Mouse (Mus musculus): ENCODE measurements at regions not wholly inside any gene's neighbourhood (a gene's known extent, or its start where the extent isn't known, plus 50 kb on each side); places are given as distances from the start of the nearest gene placed in this dataset.

- H3K4me3 ChIP-seq, result no peak overlapping the region
- ATAC-seq, result peak; percentile 43; the same call in 1 of the 2 replicates
- H3K27me3 ChIP-seq, result no peaks in the 10 kb centered on the region
- H3K27ac ChIP-seq, result no peak overlapping the region
- no peaks in the 10 kb centered on the region for H3K9me3 ChIP-seq (replicated peaks)
- no peaks in the 10 kb centered on the region for H3K36me3 ChIP-seq (ENCODE audit: poor library complexity, severe bottlenecking)
- H3K9ac ChIP-seq, result no peak overlapping the region
- WGBS, result 17% methylated on average over 1 of the region's 1 CpGs
- H3K4me2 ChIP-seq, result no peak overlapping the region
- peaks cover 6% of the 10 kb centered on the region for H3K4me1 ChIP-seq
Measured at GRCm38 (mm10) chr12:49579451-49580190, 194.6 kb downstream of the Gm43517 start.

- Histone ChIP-seq H3K9ac (no peak overlapping the region), H3K4me3 (no peak overlapping the region), H3K9me3 (replicated peaks) (no peaks in the 10 kb centered on the region), H3K36me3 (ENCODE audit: poor library complexity, severe bottlenecking) (no peaks in the 10 kb centered on the region), H3K27ac (no peak overlapping the region), H3K4me2 (no peak overlapping the region), H3K27me3 (no peaks in the 10 kb centered on the region), H3K4me1 (peaks cover 6% of the 10 kb centered on the region)
- no peak for ATAC-seq
- 88% methylated on average over 1 of the region's 1 CpGs for WGBS
Measured at GRCm38 (mm10) chr12:49583849-49584248, 198.9 kb downstream of the Gm43517 start.

- Histone ChIP-seq H3K4me1 (no peaks in the 10 kb centered on the region), H3K4me2 (no peak overlapping the region), H3K9ac (no peak overlapping the region), H3K9me3 (replicated peaks) (no peaks in the 10 kb centered on the region), H3K36me3 (ENCODE audit: poor library complexity, severe bottlenecking) (no peaks in the 10 kb centered on the region), H3K27ac (no peak overlapping the region), H3K27me3 (no peaks in the 10 kb centered on the region), H3K4me3 (no peak overlapping the region)
- peak; percentile 38; the same call in 1 of the 2 replicates for ATAC-seq
- WGBS, result 56% methylated on average over 3 of the region's 3 CpGs
Measured at GRCm38 (mm10) chr12:49622264-49622663, 237.3 kb downstream of the Gm43517 start.

DNA sequence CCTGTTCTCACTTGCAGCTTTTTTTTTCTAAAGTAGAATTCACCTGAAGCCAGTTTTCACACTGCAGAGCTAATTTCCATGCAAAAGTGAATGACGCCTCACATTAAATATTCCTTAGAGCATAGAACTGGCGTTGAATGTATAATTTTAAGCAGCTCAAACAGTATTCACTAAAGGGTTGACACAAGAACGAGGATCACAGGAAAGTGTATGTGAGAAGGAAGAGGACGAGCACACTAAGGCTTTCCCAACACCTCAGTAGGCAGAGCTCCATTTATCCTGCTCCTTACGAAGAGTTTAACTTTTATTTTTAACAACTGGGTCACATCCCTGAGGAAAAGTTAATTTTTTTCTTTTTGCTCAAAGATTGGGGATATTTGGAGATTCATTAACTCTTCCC is 242.2 kb downstream of the Gm43517 start:
- no peak for ATAC-seq
- H3K27ac ChIP-seq, result no peak overlapping the region
- no peak overlapping the region for H3K4me3 ChIP-seq
- 71% methylated on average over 5 of the region's 5 CpGs for WGBS
- H3K4me2 ChIP-seq, result no peak overlapping the region
- no peaks in the 10 kb centered on the region for H3K9me3 ChIP-seq (replicated peaks)
- H3K27me3 ChIP-seq, result no peaks in the 10 kb centered on the region
- H3K9ac ChIP-seq, result no peak overlapping the region
- no peaks in the 10 kb centered on the region for H3K36me3 ChIP-seq (ENCODE audit: poor library complexity, severe bottlenecking)
- no peaks in the 10 kb centered on the region for H3K4me1 ChIP-seq

DNA sequence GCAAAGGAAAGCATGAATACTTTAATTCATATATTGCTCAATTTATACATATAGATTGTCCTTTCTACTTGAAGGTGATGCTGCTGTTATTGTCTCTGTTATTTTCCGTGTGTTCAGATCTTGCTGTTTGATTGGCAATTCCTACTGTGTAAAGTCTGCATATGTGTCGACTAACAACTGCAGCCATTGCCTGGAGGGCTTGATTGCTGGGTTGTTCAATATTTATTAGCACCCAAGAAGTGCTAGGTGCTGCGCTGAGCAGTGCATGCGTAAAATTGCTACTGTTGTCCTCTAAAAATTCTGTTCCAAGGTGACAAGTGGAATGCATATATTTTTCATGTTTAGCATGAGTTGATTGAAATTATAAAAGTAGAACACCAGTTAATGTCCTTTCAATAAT is 243.0 kb downstream of the Gm43517 start:
- 81% methylated on average over 4 of the region's 4 CpGs for WGBS
- Histone ChIP-seq H3K4me1 (no peaks in the 10 kb centered on the region), H3K9ac (no peak overlapping the region), H3K27me3 (no peaks in the 10 kb centered on the region), H3K4me2 (no peak overlapping the region), H3K36me3 (ENCODE audit: poor library complexity, severe bottlenecking) (no peaks in the 10 kb centered on the region), H3K4me3 (no peak overlapping the region), H3K27ac (no peak overlapping the region), H3K9me3 (replicated peaks) (no peaks in the 10 kb centered on the region)
- no peak for ATAC-seq

GRCm38 (mm10) chr12:49649104-49650063 is 264.4 kb downstream of the Gm43517 start:
- 16% methylated on average over 3 of the region's 3 CpGs for WGBS
- no peaks in the 10 kb centered on the region for H3K9me3 ChIP-seq (replicated peaks)
- H3K27me3 ChIP-seq, result no peaks in the 10 kb centered on the region
- H3K4me1 ChIP-seq, result peaks cover 3% of the 10 kb centered on the region; the same call in 1 of the 2 replicates
- 0 out of 2 replicates have a peak overlapping the region, but pooled peaks have one; percentile 5 for H3K4me2 ChIP-seq
- no peaks in the 10 kb centered on the region for H3K36me3 ChIP-seq (ENCODE audit: poor library complexity, severe bottlenecking)
- ATAC-seq, result peak; percentile 94
- no peak overlapping the region for H3K4me3 ChIP-seq
- H3K27ac ChIP-seq, result no peak overlapping the region
- no peak overlapping the region for H3K9ac ChIP-seq
